Mouse (Mus musculus) hindbrain, embryonic 14.5 days (tissue): ENCODE measurements around the gene Rbfox2. TPM values are rescaled to one million over a fixed set of nuclear protein-coding genes. Genes with fewer than 3 reads are reported as not detected.

Experiments
- ATAC-seq: fragments of 200-750 bp; cut with Nextera tagmentation; 2 replicates; pipeline ENCODE4 v1.8.0; 2017; ENCODE audit warnings: moderate number of reproducible peaks, mild to moderate bottlenecking, moderate TSS enrichment, moderate library complexity; ENCODE audit not compliant: low FRiP score
- DNase-seq: peaks from one replicate; pipeline ENCODE4 v3.0.0-alpha.2; 2015; ENCODE audit warnings: low spot score
- H3K27ac ChIP-seq: fragments of 300-500 bp; sonication (generic); 2 replicates; pipeline ENCODE4 v1.5.1; 2014; ENCODE audit warnings: mild to moderate bottlenecking, moderate library complexity
- H3K27me3 ChIP-seq: fragments of 300-500 bp; sonication (generic); 2 replicates; pipeline ENCODE4 v1.6.1; 2014; ENCODE audit warnings: mild to moderate bottlenecking, low read length, mixed read lengths; ENCODE audit not compliant: control insufficient read depth, insufficient read depth
- H3K36me3 ChIP-seq: fragments of 300-500 bp; sonication (generic); replicated peaks from 2 replicates; pipeline ENCODE4 v1.6.1; 2014; ENCODE audit not compliant: control insufficient read depth, insufficient read depth
- H3K4me1 ChIP-seq: fragments of 300-500 bp; sonication (generic); replicated peaks from 2 replicates; pipeline ENCODE4 v1.6.1; 2014; ENCODE audit warnings: antibody characterized with exemption, low read length, mixed read lengths; ENCODE audit not compliant: control insufficient read depth, insufficient read depth
- H3K4me2 ChIP-seq: fragments of 300-500 bp; sonication (generic); replicated peaks from 2 replicates; pipeline ENCODE4 v1.6.1; 2014; ENCODE audit warnings: mild to moderate bottlenecking, moderate library complexity
- H3K4me3 ChIP-seq: fragments of 300-500 bp; sonication (generic); replicated peaks from 2 replicates; pipeline ENCODE4 v1.5.1; 2014; ENCODE audit warnings: mild to moderate bottlenecking, low read length
- H3K9ac ChIP-seq: fragments of 300-500 bp; sonication (generic); 2 replicates; pipeline ENCODE4 v1.6.1; 2014
- H3K9me3 ChIP-seq: fragments of 300-500 bp; sonication (generic); 2 replicates; pipeline ENCODE4 v1.6.1; 2016; ENCODE audit warnings: low read length; ENCODE audit not compliant: control insufficient read depth
- WGBS: fragments of 180-500 bp; shearing (Covaris S2); extraction: QIAGEN DNeasy Blood & Tissue Kit; methylation state at CpG from one replicate; pipeline ENCODE4 v1.1.7; 2014; 5-methylcytosine and 5-hydroxymethylcytosine counted together
- polyA plus RNA-seq: library from polyadenylated mRNA; unstranded; fragments of >200 nt; fragmentation: Nextera tagmentation; extraction: Ambion mirVana; gene quantifications from 2 replicates; pipeline ENCODE4 v1.2.1, GENCODE M21; 2014

Rbfox2 gene
- polyA plus RNA-seq, 1 experiment from 2014 or later = 154 TPM

GRCm38 (mm10) chr15:77078786-77079185, 228.0 kb downstream of the Rbfox2 start:
- 64% methylated on average over 3 of the region's 3 CpGs for WGBS
- Histone ChIP-seq H3K9me3 (no peaks in the 10 kb centered on the region), H3K4me3 (no peak overlapping the region), H3K27ac (no peak overlapping the region), H3K27me3 (no peaks in the 10 kb centered on the region), H3K4me2 (no peak overlapping the region), H3K4me1 (no peaks in the 10 kb centered on the region), H3K9ac (no peak overlapping the region), H3K36me3 (peaks cover 71% of the 10 kb centered on the region)
- ATAC-seq = no peak
- DNase-seq = no peak

- WGBS = 90% methylated on average over 9 of the region's 9 CpGs
- H3K9ac ChIP-seq = no peak overlapping the region
- H3K4me3 ChIP-seq = no peak overlapping the region
- no peak for ATAC-seq
- H3K36me3 ChIP-seq = peaks cover 63% of the 10 kb centered on the region
- no peak for DNase-seq
- no peak overlapping the region for H3K27ac ChIP-seq
- H3K27me3 ChIP-seq = no peaks in the 10 kb centered on the region
- no peak overlapping the region for H3K4me2 ChIP-seq
- H3K4me1 ChIP-seq = no peaks in the 10 kb centered on the region
- H3K9me3 ChIP-seq = no peaks in the 10 kb centered on the region
Measured at GRCm38 (mm10) chr15:77077906-77078305, 228.9 kb downstream of the Rbfox2 start.

DNA sequence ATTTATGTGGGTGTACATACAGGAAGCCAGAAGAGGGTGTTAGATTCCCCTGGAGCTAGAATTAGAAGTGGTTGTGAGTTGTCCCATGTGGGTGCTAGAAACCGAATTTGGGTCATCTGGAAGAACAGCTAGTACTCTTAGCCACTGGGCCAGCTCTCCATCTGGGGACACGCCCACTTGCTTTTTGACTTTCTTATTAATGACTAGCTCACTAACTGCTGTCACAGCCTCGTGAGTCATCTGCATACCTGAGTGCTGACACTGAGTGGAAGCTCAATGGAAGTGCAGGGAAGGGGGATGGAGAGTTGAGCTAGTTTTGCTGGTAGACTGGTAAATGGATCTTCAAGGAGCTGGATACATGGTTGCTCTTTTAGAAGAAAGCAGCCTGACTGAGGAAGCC, 230.3 kb downstream of the Rbfox2 start:
- Histone ChIP-seq H3K4me3 (no peak overlapping the region), H3K36me3 (peaks cover 50% of the 10 kb centered on the region), H3K27me3 (no peaks in the 10 kb centered on the region), H3K9me3 (no peaks in the 10 kb centered on the region), H3K4me2 (no peak overlapping the region), H3K27ac (no peak overlapping the region), H3K4me1 (no peaks in the 10 kb centered on the region), H3K9ac (no peak overlapping the region)
- no peak for ATAC-seq
- DNase-seq = no peak
- 79% methylated on average over 3 of the region's 3 CpGs for WGBS

- Histone ChIP-seq H3K4me3 (no peak overlapping the region), H3K4me2 (no peak overlapping the region), H3K9ac (no peak overlapping the region), H3K27me3 (no peaks in the 10 kb centered on the region), H3K9me3 (no peaks in the 10 kb centered on the region), H3K36me3 (peaks cover 17% of the 10 kb centered on the region), H3K27ac (no peak overlapping the region), H3K4me1 (0 out of 2 replicates have a peak, but pooled peaks cover 4% of the 10 kb centered on the region)
- DNase-seq (no peak), ATAC-seq (no peak)
- 53% methylated on average over 4 of the region's 4 CpGs for WGBS
Measured at GRCm38 (mm10) chr15:77072556-77073163, 234.1 kb downstream of the Rbfox2 start.

DNA sequence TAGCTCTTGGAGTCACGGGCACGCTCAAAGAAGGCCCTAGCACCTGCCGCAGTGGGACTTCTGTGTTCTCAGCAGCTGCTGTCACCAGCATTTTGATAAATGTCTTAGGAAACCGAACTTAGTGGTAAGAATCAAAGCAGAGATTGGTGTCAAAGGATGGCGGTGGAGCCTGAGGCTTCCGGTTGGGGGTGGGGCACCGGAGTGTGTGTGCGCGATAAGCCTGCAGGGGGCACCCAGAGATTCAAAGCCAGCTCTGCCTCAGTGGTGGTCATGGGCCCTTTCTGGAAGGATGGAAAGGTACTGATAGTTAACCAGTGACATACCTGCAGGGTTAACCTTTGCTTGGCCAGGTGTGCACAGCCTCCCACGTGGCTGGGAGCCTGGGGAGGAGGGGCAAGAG, 235.3 kb downstream of the Rbfox2 start:
- ATAC-seq = peak; percentile 58
- Histone ChIP-seq H3K4me1 (0 out of 2 replicates have a peak, but pooled peaks cover 4% of the 10 kb centered on the region), H3K27me3 (no peaks in the 10 kb centered on the region), H3K27ac (no peak overlapping the region), H3K4me3 (no peak overlapping the region), H3K36me3 (peaks cover 6% of the 10 kb centered on the region), H3K4me2 (no peak overlapping the region), H3K9me3 (no peaks in the 10 kb centered on the region), H3K9ac (no peak overlapping the region)
- 17% methylated on average over 10 of the region's 10 CpGs for WGBS
- peak; percentile 49 for DNase-seq

DNA sequence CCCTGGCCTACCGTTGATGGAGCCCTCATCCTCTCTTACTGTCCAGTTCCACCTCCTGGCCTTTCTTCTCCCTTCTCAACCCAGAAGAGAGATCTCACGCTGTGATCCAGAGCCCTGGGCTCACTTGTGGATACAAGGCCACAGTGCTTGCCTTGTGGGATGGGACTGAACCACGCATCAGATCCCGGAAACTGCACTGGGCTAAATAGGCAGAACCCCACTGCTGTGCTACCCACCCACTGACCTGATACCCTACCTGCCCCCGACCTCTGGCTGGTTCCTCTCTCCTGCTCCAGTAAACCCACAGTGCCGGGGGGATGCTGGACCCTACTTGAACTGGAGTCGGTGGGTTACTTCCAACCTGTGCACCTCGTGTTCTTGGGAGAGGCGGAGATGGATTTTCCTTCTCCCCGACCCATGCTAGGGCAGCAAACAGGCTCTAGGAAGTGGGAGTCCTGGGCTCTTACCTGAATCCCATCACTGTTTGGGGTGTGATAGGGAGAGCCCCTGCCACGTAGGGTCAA, 236.0 kb downstream of the Rbfox2 start:
- H3K27me3 ChIP-seq = no peaks in the 10 kb centered on the region
- 89% methylated on average over 11 of the region's 11 CpGs for WGBS
- no peak overlapping the region for H3K27ac ChIP-seq
- ATAC-seq = no peak
- no peaks in the 10 kb centered on the region for H3K9me3 ChIP-seq
- no peak overlapping the region for H3K4me2 ChIP-seq
- H3K9ac ChIP-seq = no peak overlapping the region
- H3K36me3 ChIP-seq = no peaks in the 10 kb centered on the region; the same call in none of the 2 replicates
- H3K4me3 ChIP-seq = no peak overlapping the region
- DNase-seq = no peak
- 0 out of 2 replicates have a peak, but pooled peaks cover 4% of the 10 kb centered on the region for H3K4me1 ChIP-seq

DNA sequence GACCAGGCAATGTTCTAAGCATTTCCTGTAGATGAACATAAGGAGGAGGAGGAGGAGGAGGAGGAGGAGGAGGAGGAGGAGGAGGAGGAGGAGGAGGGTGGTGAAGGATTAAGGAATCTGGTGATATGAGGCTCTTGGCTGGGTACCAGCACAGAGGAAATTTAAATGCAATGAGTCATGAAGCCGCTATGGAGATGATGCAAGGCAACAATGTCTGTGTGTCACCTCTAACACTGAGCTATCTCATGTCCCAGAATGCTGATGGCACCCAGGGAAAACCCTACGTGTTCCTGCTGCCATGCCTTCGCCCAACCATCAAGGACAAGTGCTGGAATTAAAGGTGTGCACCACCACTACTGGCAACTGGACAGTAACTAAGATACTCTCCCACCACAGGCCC, 237.8 kb downstream of the Rbfox2 start:
- WGBS = 93% methylated on average over 3 of the region's 3 CpGs

DNA sequence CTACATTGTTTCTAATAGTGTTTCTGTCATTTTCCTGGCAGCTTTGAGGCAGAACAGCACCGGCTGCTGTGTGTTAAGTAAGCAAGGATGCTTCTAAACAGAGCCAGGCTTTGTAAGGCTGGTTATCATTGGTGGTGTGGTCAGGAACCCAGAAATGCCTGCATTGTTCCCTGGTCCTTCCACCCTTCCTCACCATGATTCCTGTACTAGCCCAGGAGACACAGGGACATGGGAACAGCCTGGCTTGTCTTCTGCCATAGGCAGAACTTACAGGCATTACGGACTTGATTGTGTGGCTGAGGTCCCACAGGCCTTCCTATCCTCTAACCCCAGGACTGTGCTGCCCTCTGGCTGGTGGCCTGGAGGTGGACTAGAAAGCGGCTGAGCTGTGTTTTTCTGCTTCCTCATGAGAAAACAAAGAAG, 238.4 kb downstream of the Rbfox2 start:
- no peak overlapping the region for H3K4me2 ChIP-seq
- no peak for ATAC-seq
- no peak overlapping the region for H3K4me3 ChIP-seq
- H3K4me1 ChIP-seq = 0 out of 2 replicates have a peak, but pooled peaks cover 4% of the 10 kb centered on the region
- no peaks in the 10 kb centered on the region for H3K36me3 ChIP-seq
- no peak for DNase-seq
- H3K27ac ChIP-seq = peak overlapping the region; percentile 32; the same call in 1 of the 2 replicates
- H3K9me3 ChIP-seq = no peaks in the 10 kb centered on the region
- no peak overlapping the region for H3K9ac ChIP-seq
- 66% methylated on average over 3 of the region's 3 CpGs for WGBS
- H3K27me3 ChIP-seq = no peaks in the 10 kb centered on the region

More for the DNA sequence above, 237.8 kb downstream of the Rbfox2 start:
- ATAC-seq = no peak
- no peak for DNase-seq
- no peaks in the 10 kb centered on the region for H3K9me3 ChIP-seq
- no peaks in the 10 kb centered on the region for H3K27me3 ChIP-seq
- H3K4me2 ChIP-seq = no peak overlapping the region
- H3K9ac ChIP-seq = no peak overlapping the region
- H3K36me3 ChIP-seq = no peaks in the 10 kb centered on the region
- 0 out of 2 replicates have a peak, but pooled peaks cover 4% of the 10 kb centered on the region for H3K4me1 ChIP-seq
- no peak overlapping the region for H3K4me3 ChIP-seq
- H3K27ac ChIP-seq = no peak overlapping the region

DNA sequence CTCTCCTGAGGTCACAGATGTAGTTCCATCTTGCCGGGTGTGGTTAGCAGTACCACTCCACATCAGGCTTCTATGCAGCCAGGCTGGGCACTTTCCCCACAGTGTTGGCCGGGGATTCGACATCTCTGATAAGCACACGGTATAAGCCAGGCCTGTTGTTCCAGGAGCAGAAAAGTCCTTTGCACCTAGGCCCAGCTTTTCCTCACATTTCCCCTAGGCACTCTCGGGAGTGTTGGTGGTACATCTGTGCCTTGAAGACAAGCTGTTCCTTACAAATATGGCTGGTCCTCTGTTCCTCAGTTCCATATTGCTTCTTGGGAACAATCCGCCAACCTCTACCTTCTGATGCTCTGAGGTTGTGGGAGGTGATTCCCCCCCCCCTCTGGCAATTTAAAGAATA, 240.6 kb downstream of the Rbfox2 start:
- Histone ChIP-seq H3K9ac (no peak overlapping the region), H3K4me2 (no peak overlapping the region), H3K36me3 (no peaks in the 10 kb centered on the region), H3K27ac (no peak overlapping the region), H3K4me1 (0 out of 2 replicates have a peak, but pooled peaks cover 4% of the 10 kb centered on the region), H3K9me3 (no peaks in the 10 kb centered on the region), H3K27me3 (no peaks in the 10 kb centered on the region), H3K4me3 (no peak overlapping the region)
- ATAC-seq (no peak), DNase-seq (no peak)
- WGBS = 92% methylated on average over 6 of the region's 6 CpGs
